Mouse (Mus musculus) E14TG2a.4 (cell line): Measurements from ENCODE around the gene Gm37240.

Experiments used
- CTCF ChIP-seq: conservative IDR thresholded peaks from 2 replicates; pipeline ENCODE4 v1.5.1; 2014; ENCODE audit warnings: low read length
- NANOG ChIP-seq: IDR thresholded peaks from 2 replicates; pipeline ENCODE4 v1.6.1; 2014; ENCODE audit warnings: borderline replicate concordance, low read length, mixed read lengths

DNA sequence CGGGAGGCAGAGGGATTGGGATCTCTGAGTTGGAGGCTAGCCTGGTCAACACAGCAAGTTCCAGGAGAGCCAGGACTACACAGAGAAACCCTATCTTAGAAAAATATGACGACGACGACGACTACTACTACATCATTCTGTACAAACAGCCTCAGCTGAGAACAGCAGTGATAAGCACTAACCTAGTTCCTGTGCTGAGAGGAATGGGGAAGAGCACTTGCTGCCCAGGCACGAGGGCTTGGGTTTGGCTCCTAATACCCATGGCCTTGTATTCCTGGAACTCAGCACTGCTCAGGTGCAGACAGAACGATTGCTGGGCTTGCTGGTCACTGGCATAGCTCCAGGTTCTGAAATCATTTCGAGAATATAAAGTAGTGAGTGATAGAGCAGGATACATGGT, 1178.2 kb downstream of the Gm37240 start:
- TF ChIP-seq NANOG, result no peak
- TF ChIP-seq CTCF, result no peak
